Mouse (Mus musculus) ES-E14 (cell line): ENCODE results near the gene Rcan2. TPM values are rescaled to one million over a fixed set of nuclear protein-coding genes. Genes with fewer than 3 reads are reported as not detected.

Experiments used
- DNase-seq: peaks from one replicate; pipeline ENCODE4 v3.0.0-alpha.2; 2013; ENCODE audit warnings: low read depth, low spot score
- H3K27ac ChIP-seq: 2 replicates; pipeline ENCODE4 v1.5.1; 2012; ENCODE audit warnings: low read depth, mild to moderate bottlenecking, low read length, moderate library complexity, mixed read lengths; ENCODE audit not compliant: poor library complexity, insufficient read depth, severe bottlenecking
- H3K36me3 ChIP-seq: 2 replicates; pipeline ENCODE4 v1.6.1; 2012; ENCODE audit warnings: mild to moderate bottlenecking, low read length, moderate library complexity, mixed read lengths; ENCODE audit not compliant: control insufficient read depth, poor library complexity, insufficient read depth, severe bottlenecking
- H3K4me1 ChIP-seq, 2 experiments: fragments of 150-350 bp in 1 of 2; sonication (generic) in 1 of 2; 2 replicates each; pipeline ENCODE4 v1.6.1; 2012; ENCODE audit warnings: low read length in 2 of 2, mild to moderate bottlenecking in 1 of 2, mixed read lengths in 1 of 2; ENCODE audit not compliant: control insufficient read depth in 2 of 2, insufficient read depth in 2 of 2, poor library complexity in 1 of 2
- H3K4me3 ChIP-seq, 2 experiments: fragments of 150-350 bp in 1 of 2; sonication (generic) in 1 of 2; 2 replicates each; pipeline ENCODE4 v1.5.1; 2012; ENCODE audit warnings: low read length in 2 of 2, low read depth in 1 of 2, mild to moderate bottlenecking in 1 of 2, mixed read lengths in 1 of 2; ENCODE audit not compliant: insufficient read depth in 1 of 2, poor library complexity in 1 of 2, severe bottlenecking in 1 of 2
- H3K9ac ChIP-seq: 2 replicates; pipeline ENCODE4 v1.6.1; 2012; ENCODE audit warnings: low read depth, mild to moderate bottlenecking, low read length, mixed read lengths; ENCODE audit not compliant: poor library complexity, insufficient read depth, severe bottlenecking
- H3K9me3 ChIP-seq: fragments of 150-350 bp; sonication (generic); 2 replicates; pipeline ENCODE4 v1.6.1; 2012; ENCODE audit warnings: low read depth, mild to moderate bottlenecking, low read length; ENCODE audit not compliant: control insufficient read depth, insufficient read depth
- CHD2 ChIP-seq: IDR thresholded peaks from 2 replicates; pipeline ENCODE4 v1.6.1; 2014; ENCODE audit warnings: mild to moderate bottlenecking, low read depth, low read length, inconsistent platforms
- HCFC1 ChIP-seq: IDR thresholded peaks from 2 replicates; pipeline ENCODE4 v1.6.1; 2012; ENCODE audit warnings: low read length, inconsistent platforms, borderline replicate concordance; ENCODE audit not compliant: insufficient read depth
- MAFK ChIP-seq: IDR thresholded peaks from 2 replicates; pipeline ENCODE4 v1.6.1; 2014; ENCODE audit warnings: mild to moderate bottlenecking, low read depth, low read length, inconsistent platforms; ENCODE audit not compliant: insufficient read depth
- ZC3H11A ChIP-seq: IDR thresholded peaks from 2 replicates; pipeline ENCODE4 v1.6.1; 2012; ENCODE audit warnings: low read depth, mild to moderate bottlenecking, inconsistent platforms, low read length, borderline replicate concordance
- ZNF384 ChIP-seq: IDR thresholded peaks from 2 replicates; pipeline ENCODE4 v1.6.1; 2012; ENCODE audit warnings: low read depth, low read length, inconsistent platforms
- in situ Hi-C, 2 experiments: fragments of 600-800 bp; cut with MboI; formaldehyde crosslinking; loops; one replicate each; pipeline ENCODE4 v1.15.1; 2025; ENCODE audit warnings: low sequenced_read_pairs in 2 of 2, inconsistent platforms in 1 of 2; ENCODE audit not compliant: unreplicated experiment in 2 of 2
- total RNA-seq: library from RNA; depleted of rRNA; stranded (reverse); fragments of 300-350 nt; gene quantifications from 2 replicates; pipeline ENCODE4 v1.2.3, GENCODE M21; 2012

The Rcan2 gene
- total RNA-seq, 1 experiment: 0.40 TPM

DNA sequence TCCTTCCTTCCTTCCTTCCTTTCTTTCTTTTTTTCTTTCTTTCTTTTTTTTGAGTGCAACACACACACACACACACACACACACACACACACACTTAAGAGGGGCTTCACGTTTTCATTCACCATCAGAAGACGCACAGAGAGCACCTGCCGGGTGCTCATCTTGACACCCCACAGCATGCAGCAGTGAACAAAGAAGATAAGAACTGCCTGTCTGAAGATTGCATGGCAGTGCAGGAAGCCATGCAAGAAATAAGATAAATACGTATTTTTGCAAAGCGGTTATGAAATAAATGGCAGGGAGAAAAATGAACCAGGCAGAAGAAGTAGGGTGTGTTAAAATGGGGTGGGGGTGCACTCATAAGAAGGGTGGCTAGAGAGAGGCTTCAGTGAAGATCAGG is 116.0 kb downstream of the Rcan2 start:
- TF ChIP-seq MAFK (no peak), CHD2 (no peak), HCFC1 (no peak), ZNF384 (no peak), ZC3H11A (no peak)
- H3K4me3 ChIP-seq: no peak overlapping the region
- H3K27ac ChIP-seq: no peak overlapping the region
- no peaks in the 10 kb centered on the region for H3K4me1 ChIP-seq
- H3K36me3 ChIP-seq: no peaks in the 10 kb centered on the region
- in situ Hi-C loops: no loop called here
- no peak overlapping the region for H3K9ac ChIP-seq
- no peaks in the 10 kb centered on the region for H3K9me3 ChIP-seq
- no peak for DNase-seq

DNA sequence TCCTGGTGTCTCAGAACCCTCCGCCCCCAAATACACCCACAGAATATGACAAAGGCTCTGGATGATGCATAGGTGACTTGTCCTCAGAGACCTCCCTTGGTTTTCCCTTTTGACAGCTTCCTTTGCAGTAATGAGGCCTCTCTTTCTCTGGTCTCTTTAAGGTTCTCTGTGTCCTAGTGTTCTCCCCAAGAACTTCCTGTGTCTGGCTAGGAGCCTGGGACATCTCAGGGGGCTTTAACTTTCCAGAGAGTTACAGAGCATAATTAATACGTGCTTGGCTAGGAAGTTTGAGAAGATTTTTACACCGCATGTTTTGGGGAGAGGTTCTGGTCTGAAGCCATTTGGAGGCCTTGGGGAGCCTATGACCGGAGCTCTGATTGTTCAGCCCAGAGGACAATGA is 128.7 kb downstream of the Rcan2 start:
- H3K4me3 ChIP-seq: no peak overlapping the region
- H3K36me3 ChIP-seq: no peaks in the 10 kb centered on the region
- in situ Hi-C loops: no loop called here
- TF ChIP-seq CHD2: no peak
- no peak for TF ChIP-seq ZC3H11A
- no peak for TF ChIP-seq HCFC1
- no peak for TF ChIP-seq MAFK
- no peak for TF ChIP-seq ZNF384
- no peak overlapping the region for H3K27ac ChIP-seq
- no peaks in the 10 kb centered on the region for H3K4me1 ChIP-seq
- H3K9ac ChIP-seq: no peak overlapping the region
- H3K9me3 ChIP-seq: no peaks in the 10 kb centered on the region
- DNase-seq: no peak

GRCm38 (mm10) chr17:43931731-43932130 is 130.6 kb downstream of the Rcan2 start:
- in situ Hi-C loops: no loop called here
- H3K27ac ChIP-seq: no peak overlapping the region
- H3K36me3 ChIP-seq: no peaks in the 10 kb centered on the region
- no peak overlapping the region for H3K9ac ChIP-seq
- TF ChIP-seq CHD2: no peak
- TF ChIP-seq ZC3H11A: no peak
- no peak for TF ChIP-seq HCFC1
- TF ChIP-seq ZNF384: no peak
- TF ChIP-seq MAFK: no peak
- no peak overlapping the region for H3K4me3 ChIP-seq
- H3K9me3 ChIP-seq: no peaks in the 10 kb centered on the region
- DNase-seq: no peak
- no peaks in the 10 kb centered on the region for H3K4me1 ChIP-seq

- no peak for DNase-seq
- Histone ChIP-seq H3K4me3 (no peak overlapping the region), H3K36me3 (no peaks in the 10 kb centered on the region), H3K4me1 (no peaks in the 10 kb centered on the region), H3K9ac (no peak overlapping the region), H3K27ac (no peak overlapping the region), H3K9me3 (no peaks in the 10 kb centered on the region)
- no peak for TF ChIP-seq CHD2
- TF ChIP-seq MAFK: no peak
- no peak for TF ChIP-seq HCFC1
- no peak for TF ChIP-seq ZNF384
- no peak for TF ChIP-seq ZC3H11A
- in situ Hi-C loops: no loop called here
These were observed 132.9 kb downstream of the Rcan2 start for GRCm38 (mm10) chr17:43934056-43934455.

GRCm38 (mm10) chr17:43952219-43952618 is 151.1 kb downstream of the Rcan2 start:
- H3K4me1 ChIP-seq: 0 out of 4 replicates have a peak, but pooled peaks cover 0 to 1% of the 10 kb centered on the region in 2 experiments
- in situ Hi-C loops: no loop called here
- no peak overlapping the region for H3K4me3 ChIP-seq
- no peaks in the 10 kb centered on the region for H3K36me3 ChIP-seq
- TF ChIP-seq ZC3H11A: no peak
- no peak for TF ChIP-seq MAFK
- TF ChIP-seq HCFC1: no peak
- no peak for TF ChIP-seq ZNF384
- TF ChIP-seq CHD2: no peak
- H3K9me3 ChIP-seq: no peaks in the 10 kb centered on the region
- H3K27ac ChIP-seq: no peak overlapping the region
- H3K9ac ChIP-seq: no peak overlapping the region
- peak; percentile 6 for DNase-seq
